Mouse (Mus musculus) ovary, postnatal 36 days (tissue): Measurements from ENCODE around the gene Flot1.

Source experiments
- DNase-seq: peaks from one replicate; pipeline ENCODE4 v3.0.0; 2022; ENCODE audit warnings: low spot score, mixed read lengths

Flot1 gene

DNA sequence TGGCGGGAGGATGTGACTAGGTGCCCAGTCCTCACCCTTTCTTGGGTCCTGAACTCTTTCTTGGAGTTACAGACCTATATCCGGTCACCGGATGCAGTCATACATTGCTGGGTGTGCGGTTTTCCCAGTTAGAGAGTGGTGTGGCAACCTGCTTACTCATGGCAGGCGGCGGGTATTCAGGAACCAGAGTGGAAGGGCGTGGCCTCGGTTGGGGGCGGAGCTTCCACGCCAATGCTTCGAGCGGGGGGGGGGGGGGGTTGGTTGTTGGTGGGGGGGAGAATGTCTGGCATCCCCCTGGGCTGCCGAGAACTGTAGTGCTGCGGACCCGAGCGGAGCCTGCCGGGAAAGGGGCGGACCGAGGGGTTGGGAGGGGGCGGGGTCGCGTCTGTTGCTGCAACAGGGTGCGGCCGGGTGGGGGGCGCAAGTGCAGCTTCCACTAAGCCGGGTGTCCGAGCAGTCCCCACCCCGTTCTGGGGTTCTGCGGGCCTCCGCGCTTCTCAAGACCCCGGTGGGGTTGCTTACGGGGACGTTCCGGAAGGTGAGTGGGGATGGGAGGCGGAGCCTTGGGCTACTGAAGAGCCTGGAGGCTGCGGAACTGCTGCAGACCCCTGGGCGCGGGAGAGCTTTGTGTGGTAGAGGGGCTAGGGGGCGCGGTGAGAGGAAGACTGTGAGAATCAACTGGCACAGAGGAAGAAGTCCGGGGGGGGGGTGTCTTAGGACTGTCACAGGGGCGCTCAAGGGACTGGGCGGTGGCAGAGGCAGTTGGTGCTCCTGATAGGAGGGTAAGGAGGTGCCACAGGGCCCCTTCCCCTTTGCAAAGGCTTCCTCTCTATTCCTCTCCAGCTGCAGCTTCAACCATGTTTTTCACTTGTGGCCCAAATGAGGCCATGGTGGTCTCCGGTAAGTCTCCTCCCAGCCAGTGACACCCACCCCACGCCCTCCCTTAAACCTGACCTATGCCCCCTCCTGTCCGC is at the start of gene Flot1:
Flot1 (plus strand) TSS at position 267 of the 974 bp plus-strand sequence.
- peak; percentile 85 for DNase-seq

DNA sequence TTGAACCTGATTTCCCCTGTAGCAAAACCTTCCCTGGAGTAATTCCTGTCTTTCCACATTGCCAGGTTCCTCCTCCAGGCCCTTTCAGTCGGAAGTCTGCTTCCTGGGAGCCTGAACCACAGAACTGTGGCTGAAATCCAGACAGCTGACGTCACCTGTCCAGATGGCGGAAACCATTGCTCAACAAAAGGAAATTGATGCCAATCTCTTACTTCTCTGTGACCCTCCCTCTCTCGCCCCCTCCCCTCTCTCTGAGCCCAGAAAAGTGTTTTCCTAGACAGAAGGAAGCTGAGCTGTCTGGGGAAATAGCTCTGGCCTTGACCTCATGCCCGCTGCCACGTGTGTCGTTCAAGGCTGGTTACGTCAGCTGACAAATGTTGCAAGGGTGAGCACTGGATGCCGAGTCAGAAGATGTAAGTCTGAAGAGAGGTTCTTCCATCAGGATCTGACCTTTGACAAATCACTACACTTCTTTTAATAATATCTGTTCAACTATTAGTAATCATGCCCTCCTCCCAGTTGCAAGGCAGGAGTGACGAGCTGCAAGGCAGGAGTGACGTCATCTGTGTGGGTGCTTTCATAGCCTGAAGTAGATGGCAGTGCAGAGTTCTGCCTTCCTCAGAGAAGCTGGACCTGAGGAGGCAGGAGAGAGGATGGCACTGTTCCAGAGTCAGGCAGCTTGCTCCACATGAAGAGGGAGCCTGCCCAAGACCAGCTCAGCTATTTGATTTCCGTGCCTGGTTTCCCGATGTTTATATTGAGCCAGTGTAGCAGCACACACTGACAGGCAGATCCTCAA is 46.0 kb upstream of the Flot1 start:
- DNase-seq = peak; percentile 62

DNA sequence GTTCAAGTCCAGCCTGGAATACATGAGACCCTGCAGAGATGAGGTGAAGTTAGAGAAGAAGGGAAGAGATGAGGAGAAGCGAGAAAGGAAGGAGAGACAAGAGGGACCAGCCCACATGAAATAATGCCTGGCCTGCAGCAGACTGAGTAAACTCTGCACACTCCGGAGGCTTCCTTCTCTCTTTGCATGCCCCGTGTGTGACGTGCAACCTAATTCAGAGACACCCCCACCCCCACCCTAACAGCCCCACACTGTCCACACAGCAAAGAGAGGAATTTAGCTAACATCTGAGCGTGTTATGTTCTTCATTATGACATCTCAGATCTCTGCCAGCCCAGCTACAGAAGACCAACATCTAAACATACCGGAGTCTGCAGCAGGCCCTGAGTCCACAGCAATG is 44.1 kb upstream of the Flot1 start:
- no peak for DNase-seq

DNA sequence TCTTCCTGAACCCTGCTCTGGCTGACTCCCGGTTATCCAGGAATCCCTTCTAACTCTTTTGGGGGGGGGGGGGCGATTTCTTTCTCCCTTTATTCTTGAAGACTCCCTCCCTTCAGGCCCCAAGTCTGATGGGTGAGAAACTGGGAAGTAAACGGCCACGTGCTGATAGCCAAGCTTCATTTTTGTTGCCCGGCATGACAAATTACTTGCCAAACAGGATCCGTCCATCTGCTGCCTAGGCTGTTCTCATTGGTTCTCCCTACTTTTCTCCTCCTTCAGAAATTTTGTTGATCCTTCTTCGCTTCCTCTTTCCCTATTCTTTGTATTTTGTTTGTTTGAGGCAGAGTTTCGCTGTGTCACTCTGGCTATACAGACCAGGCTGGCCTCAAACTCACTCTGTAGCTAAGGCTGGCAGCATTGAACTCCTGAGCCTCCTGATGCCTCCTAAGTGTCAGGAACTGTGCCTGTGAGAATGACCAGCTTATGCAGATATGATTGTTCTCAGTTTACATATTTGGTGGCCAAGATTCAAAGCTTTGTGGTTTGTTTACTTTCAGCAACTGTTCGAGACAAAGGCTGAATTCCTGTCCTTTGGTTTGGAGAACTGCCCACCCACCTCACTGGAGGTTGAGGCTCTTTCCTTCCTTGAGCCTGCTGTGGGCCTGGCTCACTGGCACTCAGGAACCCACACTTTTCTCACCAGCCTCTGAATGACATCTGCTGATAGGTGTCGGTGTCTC is 43.4 kb upstream of the Flot1 start:
- DNase-seq = no peak

DNA sequence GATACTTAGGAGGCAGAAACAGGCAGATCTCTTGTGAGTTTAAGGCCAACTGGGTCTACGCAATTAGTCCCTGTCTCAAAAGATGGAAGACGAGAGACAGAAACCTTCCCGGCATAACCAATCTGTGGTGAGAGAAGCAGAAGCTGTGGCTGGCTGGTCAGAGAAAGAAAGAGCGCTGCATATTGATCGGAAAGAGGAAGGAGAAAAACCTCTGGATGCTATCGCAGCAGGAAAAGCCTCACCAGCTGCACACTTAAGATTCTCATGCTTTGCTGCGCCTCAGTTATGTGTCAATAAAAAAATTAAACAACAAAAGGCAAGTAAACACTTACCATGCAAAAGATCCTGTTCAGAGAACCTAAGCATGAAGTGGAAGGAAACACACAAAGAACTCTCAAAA is 42.7 kb upstream of the Flot1 start:
- DNase-seq = no peak

DNA sequence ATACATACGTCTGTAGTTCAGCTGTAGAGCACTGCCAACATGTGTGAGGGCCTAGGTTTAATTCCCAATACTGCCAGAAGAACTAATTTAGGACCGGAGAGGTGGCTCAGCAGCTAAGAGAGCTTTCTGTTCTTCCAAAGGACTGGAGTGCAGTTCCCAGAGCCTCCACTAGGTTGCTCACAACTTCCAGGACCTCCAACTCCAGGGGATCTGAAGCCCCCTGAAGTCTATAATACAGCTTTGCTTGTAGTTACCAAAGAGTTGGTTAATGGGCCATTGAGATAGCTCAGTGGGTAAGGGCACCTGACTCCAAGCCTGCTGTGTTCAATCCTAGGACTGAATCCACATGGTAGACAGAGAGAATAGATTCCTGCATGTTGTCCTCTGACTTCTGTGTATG is 40.6 kb upstream of the Flot1 start:
- DNase-seq = no peak

DNA sequence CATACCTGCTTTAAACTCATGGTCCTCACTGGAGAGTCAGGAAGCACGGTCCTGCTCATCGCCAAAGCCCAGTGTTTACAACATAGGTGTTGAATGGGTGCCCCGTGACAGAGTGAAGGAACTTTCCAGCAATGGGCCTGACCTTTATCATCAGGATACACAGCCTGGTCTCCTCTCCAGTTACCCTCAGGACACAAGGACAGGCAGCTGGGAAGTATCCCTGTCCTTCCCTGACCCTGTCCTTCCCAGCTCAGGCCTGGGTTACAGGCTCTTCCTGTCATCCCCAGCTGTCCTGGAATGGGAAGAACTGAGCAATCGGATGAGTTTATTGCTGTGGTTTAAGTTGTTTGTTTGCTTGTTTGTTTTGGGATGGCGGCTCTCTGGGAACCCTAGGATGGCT is 40.1 kb upstream of the Flot1 start:
- no peak for DNase-seq

DNA sequence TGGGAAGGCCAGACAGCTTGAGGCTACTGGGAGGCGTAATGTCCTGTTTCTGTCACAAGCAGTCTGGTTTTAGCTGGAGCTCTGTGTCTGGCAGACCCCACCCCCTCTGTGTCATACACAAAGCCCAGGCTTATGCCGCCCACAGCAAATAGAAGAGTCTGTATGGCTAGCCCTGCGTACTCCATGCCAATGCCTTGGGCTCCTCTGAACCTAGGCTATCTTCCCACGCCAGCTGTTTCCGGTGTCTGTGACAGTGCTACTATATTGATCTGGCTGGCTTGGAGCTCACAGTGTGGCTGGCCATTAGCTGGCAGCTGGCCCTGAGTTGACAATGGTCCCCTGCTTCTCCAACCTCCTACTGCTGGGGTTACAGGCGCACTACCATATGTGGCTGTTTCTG is 39.1 kb upstream of the Flot1 start:
- DNase-seq = no peak

DNA sequence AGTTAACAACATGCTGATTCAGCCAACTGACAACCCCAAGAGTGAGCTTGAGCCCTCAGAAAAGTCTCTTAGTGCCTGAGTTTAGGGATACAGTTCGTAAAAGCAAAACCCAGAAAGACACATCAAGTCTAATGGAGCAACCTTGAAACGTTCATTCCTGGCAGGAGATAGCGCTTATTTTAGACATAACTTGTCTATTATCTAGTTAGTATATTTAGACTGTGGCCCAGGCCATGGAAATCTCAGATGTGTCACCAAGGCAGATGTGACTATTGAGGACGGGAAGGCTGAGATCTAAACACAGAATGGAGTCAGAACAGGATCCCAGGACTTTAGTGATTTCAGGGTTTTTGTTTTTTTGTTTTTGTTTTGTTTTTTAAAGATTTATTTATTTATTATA is 37.9 kb upstream of the Flot1 start:
- DNase-seq = no peak

DNA sequence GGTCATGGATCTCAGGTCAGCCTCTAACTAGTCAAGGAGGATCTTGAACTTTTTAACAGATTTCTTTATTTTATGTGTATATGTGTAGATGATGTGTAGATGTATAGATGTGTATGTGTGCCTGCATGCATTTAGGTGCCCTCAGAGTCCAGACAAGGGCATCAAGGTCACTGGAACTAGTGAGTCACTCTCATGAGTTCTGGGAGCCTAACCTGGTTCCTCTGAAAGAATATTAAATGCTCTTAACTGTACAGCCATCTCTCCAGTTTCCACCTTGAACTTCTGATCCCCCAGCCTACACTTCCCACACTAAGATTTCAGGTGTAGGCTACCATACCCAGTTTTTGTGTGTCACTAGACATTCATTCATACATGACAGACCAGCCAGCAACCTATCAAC is 35.5 kb upstream of the Flot1 start:
- DNase-seq = no peak

DNA sequence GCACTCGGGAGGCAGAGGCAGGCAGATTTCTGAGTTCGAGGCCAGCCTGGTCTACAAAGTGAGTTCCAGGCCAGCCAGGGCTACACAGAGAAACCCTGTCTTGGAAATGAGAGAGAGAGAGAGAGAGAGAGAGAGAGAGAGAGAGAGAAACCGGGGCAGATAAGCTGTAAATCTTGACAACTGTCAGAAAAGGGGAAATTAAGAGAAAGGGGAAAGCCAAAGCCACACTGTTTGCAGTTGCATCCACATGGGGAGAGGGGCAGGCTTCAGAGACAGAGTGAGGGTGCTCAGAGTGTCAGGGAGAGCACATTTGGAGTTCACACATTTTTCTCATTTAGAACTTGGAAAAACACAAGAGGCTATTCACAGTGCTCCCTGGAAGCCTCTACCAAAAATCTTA is 35.0 kb upstream of the Flot1 start:
- DNase-seq = no peak

DNA sequence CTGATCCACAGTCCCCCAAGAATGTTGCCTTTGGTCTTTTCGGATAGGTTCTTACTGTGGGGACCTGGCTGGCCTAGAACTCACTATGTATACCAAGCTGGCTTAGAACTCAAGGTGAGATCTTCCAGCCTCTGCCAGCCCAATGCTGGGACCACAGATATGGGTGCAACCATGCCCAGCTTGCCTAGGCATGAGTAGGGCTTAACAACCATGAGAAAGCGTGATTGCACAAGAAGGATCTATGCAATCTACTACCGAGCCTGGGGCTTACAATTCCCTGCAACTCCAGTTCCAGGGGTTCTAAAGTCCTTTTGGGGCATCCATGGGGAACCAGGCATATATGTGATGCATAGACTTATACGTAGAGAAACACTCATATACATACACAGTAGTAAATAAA is 32.1 kb upstream of the Flot1 start:
- DNase-seq = no peak

DNA sequence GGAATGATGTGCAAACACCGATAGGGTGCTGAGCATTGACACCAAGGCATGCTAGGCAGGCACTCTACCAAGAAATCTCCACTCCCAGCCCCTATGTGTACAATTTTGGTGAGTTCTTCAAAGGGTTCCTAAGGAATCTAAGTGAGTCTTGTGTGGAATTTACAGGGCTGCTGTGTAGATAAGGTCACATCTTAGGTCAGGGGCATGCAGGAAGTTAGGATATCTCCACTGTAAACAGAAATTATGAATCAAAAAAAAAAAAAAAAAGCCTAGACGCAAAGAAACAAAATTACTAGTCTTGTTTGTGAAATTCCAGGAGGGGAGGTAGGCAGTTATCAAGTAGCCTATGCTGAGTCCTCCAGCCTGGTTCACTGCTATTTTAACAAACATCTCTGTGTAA is 30.2 kb upstream of the Flot1 start:
- no peak for DNase-seq

DNA sequence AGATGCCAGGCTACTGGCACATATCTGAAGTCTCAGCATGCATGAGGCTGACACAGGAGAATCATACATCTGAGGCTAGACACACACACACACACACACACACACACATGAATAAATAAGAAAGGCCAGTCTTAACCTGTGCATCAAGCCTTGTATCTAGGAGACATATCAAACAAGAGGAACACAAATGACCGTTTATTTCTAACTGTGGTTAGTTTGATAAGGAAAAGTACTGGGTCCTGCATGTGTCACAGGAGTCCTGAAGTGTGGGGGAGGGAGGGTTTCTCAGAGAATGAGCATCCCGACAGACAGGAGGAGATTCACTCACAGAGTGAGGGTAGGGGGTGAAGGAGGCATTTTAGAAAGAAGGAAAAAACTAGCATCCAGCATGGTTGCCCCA is 27.9 kb upstream of the Flot1 start:
- no peak for DNase-seq

DNA sequence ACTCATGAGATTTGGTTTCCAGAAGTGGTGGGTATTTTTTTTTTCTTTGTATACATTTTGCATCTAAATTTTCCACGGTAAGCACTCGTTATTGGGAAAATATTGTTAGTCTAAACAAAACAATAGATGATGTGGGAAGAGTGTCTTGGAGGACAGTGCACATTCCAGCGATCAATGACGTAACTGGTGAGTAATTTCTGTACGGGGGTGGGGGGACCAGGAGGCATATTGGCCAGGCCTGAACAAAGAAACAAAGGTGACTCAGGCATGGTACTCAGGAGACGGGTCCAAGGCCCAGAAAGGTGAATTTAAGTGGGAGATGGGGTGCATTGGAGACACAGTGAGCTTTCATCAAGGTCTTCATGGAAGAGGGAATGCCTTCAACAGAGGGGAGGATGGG is 27.4 kb upstream of the Flot1 start:
- DNase-seq = no peak

DNA sequence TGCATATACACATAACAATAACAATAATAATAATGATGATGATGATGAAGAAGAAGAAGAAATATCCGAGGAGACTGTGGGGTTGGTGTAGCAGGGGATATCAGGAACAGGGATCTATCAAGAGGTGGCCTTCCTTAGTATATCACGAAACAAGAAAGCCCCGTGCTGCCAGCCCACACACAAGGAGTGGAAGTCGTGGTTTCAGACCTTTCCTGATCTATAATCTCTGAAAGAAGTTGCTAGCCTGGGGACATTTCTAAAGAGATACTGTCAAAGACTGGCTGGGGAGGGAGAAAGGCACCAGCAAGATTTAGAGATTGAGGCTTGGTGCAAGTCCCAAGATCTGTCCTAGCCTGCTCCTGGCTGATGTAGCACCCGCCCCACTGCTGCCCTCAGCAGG is 26.2 kb upstream of the Flot1 start:
- no peak for DNase-seq

DNA sequence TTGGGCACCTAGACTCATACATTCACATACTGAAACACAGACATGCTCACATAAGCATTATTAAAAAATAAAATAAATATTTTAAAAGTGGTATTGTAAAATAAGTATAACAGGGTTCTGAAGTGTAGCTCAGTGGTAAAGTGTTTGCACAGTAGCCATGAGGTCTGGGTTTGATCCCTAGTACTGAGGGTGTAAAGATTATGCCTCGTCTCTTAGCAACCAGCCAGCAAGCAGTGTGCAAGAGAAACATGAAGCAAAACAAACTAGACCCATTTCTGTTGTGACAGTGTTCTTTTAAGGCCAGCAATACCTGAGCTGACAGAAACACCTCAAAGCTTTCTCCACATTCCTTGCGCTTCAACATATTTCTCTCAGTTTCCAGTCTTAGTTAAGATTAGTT is 22.1 kb upstream of the Flot1 start:
- no peak for DNase-seq

DNA sequence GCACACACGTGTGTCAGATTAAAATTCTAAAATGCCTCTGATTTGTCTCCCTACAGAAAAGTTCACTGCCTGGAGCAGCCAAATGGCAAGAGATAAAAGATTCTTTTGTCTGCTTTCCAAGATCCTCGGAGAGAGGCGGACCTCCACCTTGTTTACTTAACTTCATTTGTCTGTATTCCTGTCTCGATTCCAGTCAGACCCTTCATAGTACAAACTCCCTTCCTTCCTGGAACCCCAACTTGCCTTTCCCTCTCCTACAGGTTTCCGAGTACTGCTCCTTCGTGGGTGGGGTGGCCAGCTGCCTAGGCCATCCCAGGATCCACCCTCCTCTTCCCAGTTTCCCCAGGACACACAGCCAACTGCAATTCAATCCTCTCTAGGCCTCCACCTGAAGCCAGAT is 20.0 kb upstream of the Flot1 start:
- DNase-seq = no peak

DNA sequence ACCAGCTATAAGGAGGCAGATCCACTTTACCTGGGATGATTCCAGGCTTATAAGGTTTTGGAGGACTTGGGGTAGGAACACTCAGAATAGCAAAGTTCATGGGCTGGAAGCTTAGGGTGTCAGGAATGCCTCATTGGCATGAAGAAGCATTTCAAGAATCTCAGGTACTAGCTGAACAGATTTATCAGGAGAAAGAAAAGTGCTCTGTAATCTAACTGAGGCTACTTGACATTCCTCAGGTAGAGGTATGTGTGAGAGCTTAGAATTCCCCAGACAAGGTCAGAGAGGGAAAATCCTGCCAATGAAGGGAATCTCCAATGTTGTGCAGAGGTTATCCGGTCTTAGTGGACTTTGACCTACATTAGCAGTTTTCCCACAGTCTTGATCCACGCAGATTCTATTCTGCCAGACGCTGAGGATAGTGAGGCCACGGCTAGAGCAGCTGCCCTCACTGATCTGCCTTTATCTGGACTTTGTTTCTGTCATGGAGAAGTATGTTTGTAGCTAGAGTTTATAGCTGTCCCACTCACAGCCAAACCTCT is 19.1 kb upstream of the Flot1 start:
- no peak for DNase-seq

DNA sequence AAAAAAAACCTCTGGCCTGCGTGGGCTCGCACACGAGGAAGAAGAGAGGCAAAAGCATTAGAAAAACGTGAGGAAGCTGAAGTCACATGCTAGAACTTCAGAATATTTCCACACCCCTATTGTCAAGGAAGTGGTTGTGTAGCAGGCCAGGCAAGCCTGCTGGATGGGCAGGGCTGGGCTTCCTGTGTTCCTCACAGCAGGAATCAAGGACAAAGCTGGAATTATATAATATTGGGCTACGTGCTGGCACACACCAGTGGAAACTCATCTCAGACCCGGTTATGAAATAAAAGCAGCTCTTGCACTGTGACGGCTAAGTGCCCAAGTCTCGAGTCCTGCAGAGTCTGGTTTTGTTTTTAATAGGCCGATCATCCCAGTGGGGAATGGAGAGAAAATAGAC is 15.0 kb upstream of the Flot1 start:
- DNase-seq = no peak

DNA sequence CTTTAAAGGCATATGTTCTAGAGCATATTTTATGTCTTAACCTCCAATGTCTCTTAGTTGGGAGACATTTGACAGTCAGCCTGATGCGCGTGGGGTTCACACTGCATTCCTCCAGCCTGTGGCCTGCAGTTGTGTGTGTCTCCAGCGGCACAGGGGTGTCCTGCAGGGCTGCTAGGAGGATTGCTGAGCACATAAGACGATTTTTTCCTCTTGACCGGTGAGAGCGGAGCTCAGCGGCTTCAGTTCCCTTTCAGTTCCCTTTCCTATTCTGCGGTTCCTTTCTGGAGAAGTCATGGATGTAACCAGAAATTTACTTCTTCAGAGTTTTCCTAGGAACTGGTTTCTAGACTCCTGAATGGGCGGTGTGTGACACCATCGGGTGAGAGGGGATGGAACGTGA is 13.6 kb upstream of the Flot1 start:
- no peak for DNase-seq

DNA sequence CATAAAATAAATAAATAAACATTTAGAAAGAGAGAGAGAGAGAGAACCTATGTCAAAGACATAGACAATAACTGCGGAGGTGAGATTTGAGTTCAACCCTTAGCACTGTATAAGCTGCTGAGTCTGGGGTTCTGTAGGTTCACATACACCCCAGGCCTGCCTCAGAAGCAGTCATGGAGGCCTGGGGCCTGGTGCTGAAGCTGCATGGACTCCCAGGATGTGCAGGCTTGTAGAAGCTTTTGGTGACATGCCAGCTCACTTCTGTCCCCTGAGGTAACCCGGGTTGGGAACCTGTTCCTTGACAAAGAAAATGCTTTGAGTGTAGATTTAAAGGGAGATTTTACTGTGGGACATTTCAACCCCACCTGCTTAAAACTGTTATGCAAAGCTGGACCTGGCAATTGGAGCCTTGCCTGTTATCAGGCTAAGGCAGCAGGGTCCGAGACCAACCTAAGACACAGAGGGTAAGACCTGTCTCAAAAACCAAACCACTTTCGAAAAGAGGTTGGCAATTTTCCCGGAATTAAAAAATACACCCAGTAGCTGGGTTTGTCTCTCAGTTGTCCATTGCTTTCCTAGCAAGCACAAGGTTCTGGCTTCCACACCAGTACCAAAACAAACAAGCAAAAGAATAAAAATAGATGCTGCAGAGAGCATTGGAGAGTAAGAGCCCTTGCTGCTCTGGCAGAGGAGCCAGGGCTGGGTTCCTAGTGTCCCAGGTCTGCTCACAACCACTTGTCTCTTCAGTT is 12.0 kb upstream of the Flot1 start:
- DNase-seq = no peak
